Mouse (Mus musculus): Measurements from ENCODE around the gene Slc16a4.

GRCm38 (mm10) chr3:107286123-107286522, 4.9 kb upstream of the Slc16a4 start:
- TF ChIP-seq POLR2A (IDR thresholded peaks at IDR 0.05; ENCODE audit: borderline replicate concordance, low read depth, low read length) (no peak), CTCF (IDR thresholded peaks at IDR 0.05; ENCODE audit: low read depth, low read length) (no peak)

Measured in bone marrow macrophage, adult 2 months (primary cell).